Mouse (Mus musculus) midbrain, embryonic 13.5 days (tissue): ENCODE measurements at regions not wholly inside any gene's neighbourhood (a gene's known extent, or its start where the extent isn't known, plus 50 kb on each side); places are given as distances from the start of the nearest gene placed in this dataset.

Source experiments
- ATAC-seq: fragments of 200-750 bp; cut with Nextera tagmentation; 2 replicates; pipeline ENCODE4 v1.8.0; 2017; ENCODE audit warnings: mild to moderate bottlenecking, moderate TSS enrichment, moderate library complexity
- H3K27ac ChIP-seq: fragments of 300-500 bp; sonication (generic); 2 replicates; pipeline ENCODE4 v1.5.1; 2015; ENCODE audit warnings: inconsistent platforms, mild to moderate bottlenecking, moderate library complexity
- H3K27me3 ChIP-seq: fragments of 300-500 bp; sonication (generic); 2 replicates; pipeline ENCODE4 v1.6.1; 2015; ENCODE audit warnings: mild to moderate bottlenecking, inconsistent platforms
- H3K36me3 ChIP-seq: fragments of 300-500 bp; sonication (generic); 2 replicates; pipeline ENCODE4 v1.6.1; 2015; ENCODE audit warnings: mild to moderate bottlenecking, inconsistent platforms
- H3K4me1 ChIP-seq: fragments of 300-500 bp; sonication (generic); replicated peaks from 2 replicates; pipeline ENCODE4 v1.6.1; 2015; ENCODE audit warnings: inconsistent platforms
- H3K4me2 ChIP-seq: fragments of 300-500 bp; sonication (generic); replicated peaks from 2 replicates; pipeline ENCODE4 v1.6.1; 2015; ENCODE audit warnings: moderate library complexity, mild to moderate bottlenecking, inconsistent platforms
- H3K4me3 ChIP-seq: fragments of 300-500 bp; sonication (generic); replicated peaks from 2 replicates; pipeline ENCODE4 v1.5.1; 2015; ENCODE audit warnings: mild to moderate bottlenecking, inconsistent platforms
- H3K9ac ChIP-seq: fragments of 300-500 bp; sonication (generic); replicated peaks from 2 replicates; pipeline ENCODE4 v1.6.1; 2015; ENCODE audit warnings: mild to moderate bottlenecking, inconsistent platforms
- H3K9me3 ChIP-seq: fragments of 300-500 bp; sonication (generic); 2 replicates; pipeline ENCODE4 v1.6.1; 2016; ENCODE audit warnings: mild to moderate bottlenecking, inconsistent platforms
- WGBS: fragments of 180-500 bp; shearing (Covaris S2); methylation state at CpG from one replicate; pipeline ENCODE4 v1.1.7; 2015; 5-methylcytosine and 5-hydroxymethylcytosine counted together

DNA sequence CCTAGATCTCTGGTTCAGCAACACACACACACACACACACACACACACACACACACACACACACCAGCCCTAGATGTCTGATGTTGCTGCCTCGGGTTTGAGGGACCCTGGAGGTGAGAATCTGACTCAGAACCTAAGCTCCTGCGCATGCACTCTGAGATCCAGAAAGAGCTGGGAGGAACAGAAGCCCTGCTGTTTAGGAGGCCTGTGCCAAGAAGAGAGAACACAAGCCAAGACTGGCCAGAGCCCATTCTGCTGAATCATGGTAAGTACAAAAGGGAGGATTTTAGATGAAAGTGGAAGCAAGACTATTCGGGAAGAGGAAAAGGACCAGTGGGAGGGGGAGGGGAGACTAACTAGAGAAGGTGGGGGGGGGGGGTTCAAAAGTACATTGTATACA is 132.2 kb upstream of the Dynlrb2 start:
- no peaks in the 10 kb centered on the region for H3K36me3 ChIP-seq
- 52% methylated on average over 3 of the region's 3 CpGs for WGBS

DNA sequence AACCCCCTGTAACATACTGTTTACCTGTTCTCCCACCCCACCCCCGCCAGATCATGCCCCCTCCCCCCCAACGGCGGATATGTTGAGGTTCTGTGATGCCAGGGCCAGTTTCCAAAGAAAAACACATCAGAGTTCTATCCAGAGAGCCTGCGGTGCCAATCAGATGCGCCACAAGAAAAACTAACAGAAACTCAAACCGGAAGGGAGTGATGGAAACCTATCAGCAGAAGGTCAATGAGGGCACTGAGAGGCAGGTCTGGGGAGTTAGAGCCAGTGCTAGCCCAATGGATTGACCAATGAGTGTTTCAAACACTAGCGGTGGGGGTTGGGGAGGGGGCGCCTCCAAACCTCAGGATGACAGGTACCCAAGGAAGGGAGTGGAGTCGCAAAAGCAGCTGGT is 132.7 kb upstream of the Dynlrb2 start:
- Histone ChIP-seq H3K27me3 (no peaks in the 10 kb centered on the region; the same call in 1 of the 2 replicates), H3K4me1 (0 out of 2 replicates have a peak, but pooled peaks cover 7% of the 10 kb centered on the region), H3K9me3 (no peaks in the 10 kb centered on the region), H3K36me3 (no peaks in the 10 kb centered on the region), H3K4me2 (no peak overlapping the region), H3K4me3 (no peak overlapping the region), H3K27ac (no peak overlapping the region), H3K9ac (no peak overlapping the region)
- ATAC-seq, result no peak
- WGBS, result 86% methylated on average over 9 of the region's 9 CpGs

More for the DNA sequence above, 132.2 kb upstream of the Dynlrb2 start:
- Histone ChIP-seq H3K9me3 (no peaks in the 10 kb centered on the region), H3K9ac (no peak overlapping the region), H3K4me3 (no peak overlapping the region), H3K4me2 (no peak overlapping the region), H3K27me3 (no peaks in the 10 kb centered on the region; the same call in 1 of the 2 replicates), H3K27ac (no peak overlapping the region), H3K4me1 (0 out of 2 replicates have a peak, but pooled peaks cover 7% of the 10 kb centered on the region)
- no peak for ATAC-seq

DNA sequence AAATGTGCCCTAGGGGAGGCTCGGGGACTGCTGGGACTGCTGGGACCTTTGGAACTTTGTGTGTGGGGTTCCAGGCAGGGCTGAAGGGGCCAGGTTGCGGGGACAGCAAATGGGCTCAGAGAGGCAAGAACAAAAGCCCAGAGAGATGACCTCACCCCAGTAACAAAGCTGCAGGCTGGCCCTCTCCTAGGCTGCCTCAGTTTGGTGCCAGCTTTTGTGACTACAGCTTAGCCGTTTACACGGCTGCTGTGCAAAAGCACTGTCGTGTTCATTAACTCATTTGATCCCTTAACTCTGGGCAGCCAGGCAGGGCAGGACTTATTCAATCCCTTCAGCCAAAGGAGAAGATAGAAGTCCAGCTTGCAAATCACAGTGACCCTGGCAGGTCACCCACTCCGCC is 137.3 kb upstream of the Dynlrb2 start:
- Histone ChIP-seq H3K4me3 (no peak overlapping the region), H3K9me3 (no peaks in the 10 kb centered on the region), H3K27ac (no peak overlapping the region), H3K4me2 (no peak overlapping the region), H3K4me1 (0 out of 2 replicates have a peak, but pooled peaks cover 7% of the 10 kb centered on the region), H3K9ac (no peak overlapping the region), H3K27me3 (no peaks in the 10 kb centered on the region; the same call in 1 of the 2 replicates), H3K36me3 (no peaks in the 10 kb centered on the region)
- WGBS, result 12% methylated on average over 6 of the region's 6 CpGs
- peak; percentile 63; the same call in 1 of the 2 replicates for ATAC-seq

DNA sequence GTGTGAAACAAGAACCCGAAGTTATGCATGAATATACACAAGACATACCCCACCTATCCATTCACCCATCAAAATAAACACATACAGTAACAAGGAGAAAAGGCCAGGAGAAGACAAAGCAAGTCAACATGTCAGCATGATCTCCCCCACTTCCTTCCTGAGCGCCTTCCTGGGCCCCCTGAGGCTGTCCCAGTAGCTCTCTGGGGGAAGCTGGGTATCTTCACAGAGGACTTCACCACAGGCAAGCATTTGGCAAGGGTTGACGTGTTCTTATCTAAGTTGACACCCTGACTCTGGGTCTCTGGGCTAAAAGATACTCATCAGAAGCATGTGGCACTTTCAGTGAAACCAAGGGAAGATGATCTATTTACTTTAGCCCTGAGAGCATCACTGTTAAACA is 138.1 kb upstream of the Dynlrb2 start:
- H3K4me2 ChIP-seq, result no peak overlapping the region
- H3K36me3 ChIP-seq, result no peaks in the 10 kb centered on the region
- no peak overlapping the region for H3K27ac ChIP-seq
- no peaks in the 10 kb centered on the region; the same call in 1 of the 2 replicates for H3K27me3 ChIP-seq
- no peak overlapping the region for H3K4me3 ChIP-seq
- WGBS, result 75% methylated on average over 3 of the region's 3 CpGs
- no peak for ATAC-seq
- no peaks in the 10 kb centered on the region for H3K9me3 ChIP-seq
- H3K9ac ChIP-seq, result no peak overlapping the region
- H3K4me1 ChIP-seq, result 0 out of 2 replicates have a peak, but pooled peaks cover 7% of the 10 kb centered on the region

DNA sequence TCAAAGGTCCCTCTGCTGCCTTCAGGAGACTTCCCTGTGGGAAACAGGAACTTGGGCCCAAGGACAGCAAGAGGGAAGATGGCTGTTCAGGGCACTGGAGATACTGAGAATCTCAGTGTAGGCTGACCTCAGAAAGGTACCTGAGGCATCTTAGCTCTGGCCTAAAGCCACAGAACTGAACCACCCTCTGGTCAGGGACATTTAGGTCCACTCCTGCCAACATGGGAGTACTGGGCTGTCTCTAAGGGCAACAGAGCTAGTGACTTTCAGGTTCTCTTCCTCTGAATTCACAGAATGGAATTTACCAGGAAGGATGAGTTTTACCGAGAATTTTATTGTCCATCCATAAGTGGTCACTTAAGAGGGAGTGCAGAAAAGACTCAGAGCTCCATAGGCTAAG is 140.0 kb upstream of the Dynlrb2 start:
- Histone ChIP-seq H3K9me3 (no peaks in the 10 kb centered on the region), H3K9ac (no peak overlapping the region), H3K36me3 (no peaks in the 10 kb centered on the region)

DNA sequence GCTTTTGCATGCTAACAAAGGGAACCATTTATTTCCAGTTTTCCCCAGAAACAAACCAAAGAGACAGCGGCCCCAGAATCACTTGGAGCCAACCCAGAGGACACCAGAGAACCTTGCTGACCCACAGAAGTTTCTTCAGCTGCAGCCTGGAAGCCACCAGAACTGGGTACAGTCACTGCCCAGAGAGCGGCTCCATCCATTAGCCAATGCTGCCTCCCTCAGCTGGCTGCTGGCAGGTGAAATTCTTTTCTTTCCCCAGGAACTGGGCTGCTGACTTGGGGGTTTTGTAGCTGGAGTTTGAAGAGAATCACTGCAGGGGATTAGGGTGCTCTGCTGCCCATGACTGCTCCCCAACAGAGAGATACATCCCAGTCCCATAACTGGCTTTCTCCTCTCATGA is 140.6 kb upstream of the Dynlrb2 start:
- H3K27ac ChIP-seq, result no peak overlapping the region
- no peak overlapping the region for H3K4me2 ChIP-seq
- no peak overlapping the region for H3K4me3 ChIP-seq
- H3K9ac ChIP-seq, result no peak overlapping the region
- no peak for ATAC-seq
- 0 out of 2 replicates have a peak, but pooled peaks cover 3% of the 10 kb centered on the region for H3K4me1 ChIP-seq
- no peaks in the 10 kb centered on the region for H3K27me3 ChIP-seq
- no peaks in the 10 kb centered on the region for H3K36me3 ChIP-seq
- no peaks in the 10 kb centered on the region for H3K9me3 ChIP-seq
- whole genome bisulfite sequencing, result 76% methylated on average over 2 of the region's 2 CpGs

More for the DNA sequence above, 140.0 kb upstream of the Dynlrb2 start:
- Histone ChIP-seq H3K27me3 (no peaks in the 10 kb centered on the region), H3K27ac (no peak overlapping the region), H3K4me3 (no peak overlapping the region), H3K4me1 (0 out of 2 replicates have a peak, but pooled peaks cover 3% of the 10 kb centered on the region), H3K4me2 (no peak overlapping the region)
- no peak for ATAC-seq
- 78% methylated on average over 1 of the region's 1 CpGs for whole genome bisulfite sequencing

DNA sequence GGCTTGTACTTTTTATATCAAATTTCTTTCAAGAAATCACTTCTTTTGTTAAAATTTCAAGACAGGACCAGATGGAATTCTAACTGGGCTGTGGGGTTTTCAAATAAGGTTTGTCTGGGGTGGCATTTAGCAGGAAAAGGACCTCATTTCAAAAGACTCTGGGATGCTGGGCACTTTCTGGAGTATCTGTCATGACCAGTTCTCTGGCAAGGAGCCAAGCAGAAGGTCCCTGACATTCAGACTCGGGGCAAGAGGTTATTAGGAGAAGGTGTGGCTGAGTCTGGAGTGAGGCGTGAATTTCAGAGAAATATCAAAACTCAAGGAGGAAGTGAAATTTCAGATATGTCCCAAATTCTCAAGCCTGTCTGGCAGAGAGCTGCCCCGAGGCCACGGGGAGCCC is 142.4 kb upstream of the Dynlrb2 start:
- 76% methylated on average over 4 of the region's 4 CpGs for WGBS
- H3K27ac ChIP-seq, result no peak overlapping the region
- no peaks in the 10 kb centered on the region for H3K4me1 ChIP-seq
- no peaks in the 10 kb centered on the region for H3K9me3 ChIP-seq
- H3K36me3 ChIP-seq, result no peaks in the 10 kb centered on the region
- H3K27me3 ChIP-seq, result no peaks in the 10 kb centered on the region
- ATAC-seq, result no peak
- no peak overlapping the region for H3K4me2 ChIP-seq
- H3K9ac ChIP-seq, result no peak overlapping the region
- H3K4me3 ChIP-seq, result no peak overlapping the region

DNA sequence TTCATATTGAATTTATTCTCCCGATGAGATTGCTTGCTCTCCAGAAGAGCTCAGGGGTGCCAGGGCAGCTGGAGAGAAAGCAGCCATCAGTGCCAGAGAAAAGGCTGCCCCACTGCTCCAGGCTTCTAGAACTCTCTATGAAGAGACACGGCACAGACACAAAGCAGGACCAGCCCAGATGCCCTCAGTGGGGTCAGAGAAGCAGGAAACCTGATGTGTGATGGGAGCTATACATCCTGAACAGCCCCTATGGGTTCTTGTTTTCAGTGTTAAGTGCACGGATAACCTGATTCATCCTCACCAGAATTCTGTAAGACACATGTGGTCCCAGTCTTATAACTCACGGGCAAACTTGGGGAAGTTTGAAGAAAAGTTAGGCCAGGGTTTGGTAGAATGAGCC is 145.0 kb upstream of the Dynlrb2 start:
- Histone ChIP-seq H3K4me2 (no peak overlapping the region), H3K36me3 (no peaks in the 10 kb centered on the region), H3K4me3 (no peak overlapping the region), H3K27ac (no peak overlapping the region), H3K9me3 (no peaks in the 10 kb centered on the region), H3K4me1 (no peaks in the 10 kb centered on the region), H3K27me3 (no peaks in the 10 kb centered on the region), H3K9ac (no peak overlapping the region)
- WGBS, result 93% methylated on average over 4 of the region's 4 CpGs
- ATAC-seq, result no peak

DNA sequence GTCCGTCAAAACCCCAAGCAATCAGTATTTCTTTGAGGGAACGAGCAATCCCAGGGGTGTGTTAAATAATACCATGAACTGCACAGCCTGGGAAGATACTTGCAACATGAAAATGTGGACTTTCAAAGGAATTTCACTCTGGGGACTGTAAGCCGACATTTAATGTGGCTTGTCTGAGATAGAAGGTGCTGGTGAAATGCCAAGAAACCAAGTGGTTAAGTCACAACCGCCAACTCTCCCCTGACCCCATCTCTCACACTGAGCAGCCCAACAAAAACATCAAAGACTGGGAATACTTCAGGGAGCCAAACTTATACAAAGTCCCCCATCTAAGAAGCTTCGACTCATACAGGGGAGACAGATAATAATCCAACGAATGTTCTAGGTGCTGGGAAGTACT is 150.0 kb upstream of the Dynlrb2 start:
- Histone ChIP-seq H3K9ac (no peak overlapping the region), H3K27me3 (no peaks in the 10 kb centered on the region), H3K4me3 (no peak overlapping the region), H3K4me1 (no peaks in the 10 kb centered on the region), H3K27ac (no peak overlapping the region), H3K4me2 (no peak overlapping the region), H3K9me3 (no peaks in the 10 kb centered on the region), H3K36me3 (no peaks in the 10 kb centered on the region)
- WGBS, result 80% methylated on average over 6 of the region's 6 CpGs
- ATAC-seq, result no peak

DNA sequence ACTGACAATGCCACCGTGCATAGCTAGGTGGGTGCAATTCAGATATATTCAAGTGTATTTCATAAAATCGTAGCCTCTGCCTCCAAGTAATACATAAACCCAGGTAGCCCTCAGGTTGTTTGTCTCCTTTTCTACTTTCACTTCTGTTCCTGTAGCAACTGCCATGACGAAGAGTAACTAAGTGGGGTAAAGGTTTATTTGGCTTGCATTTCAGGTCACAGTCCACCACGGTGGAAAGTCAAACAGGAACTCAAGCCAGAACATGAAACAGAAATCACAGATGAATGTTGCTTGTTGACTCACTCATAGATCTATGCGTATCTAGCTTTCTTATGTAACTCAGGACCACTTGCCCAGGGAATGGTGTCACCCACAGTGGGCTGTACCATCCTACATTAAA is 150.9 kb upstream of the Dynlrb2 start:
- no peaks in the 10 kb centered on the region for H3K36me3 ChIP-seq
- 96% methylated on average over 5 of the region's 5 CpGs for WGBS
- no peak for ATAC-seq

DNA sequence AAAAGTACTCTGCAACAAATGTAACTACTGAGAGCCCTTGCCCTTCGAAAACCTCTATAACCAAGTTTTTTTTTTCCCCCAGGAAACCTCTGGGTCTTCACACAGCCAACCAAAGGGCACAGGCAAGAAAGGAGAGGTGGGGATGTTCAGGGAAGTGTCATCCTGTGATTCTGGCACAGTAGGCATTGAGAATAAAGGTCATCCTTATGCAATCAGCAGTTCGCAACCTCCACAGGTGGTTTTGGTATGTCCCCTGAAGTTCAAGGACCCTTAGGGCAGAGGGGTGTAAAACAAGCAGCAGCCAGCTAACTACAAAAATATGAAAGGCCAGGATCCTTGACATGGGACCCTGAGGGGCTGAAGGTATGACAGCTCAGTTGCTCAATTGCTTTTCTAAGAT is 152.1 kb upstream of the Dynlrb2 start:
- no peak overlapping the region for H3K4me3 ChIP-seq
- no peaks in the 10 kb centered on the region for H3K9me3 ChIP-seq
- no peak overlapping the region for H3K27ac ChIP-seq
- WGBS, result 97% methylated on average over 2 of the region's 2 CpGs
- H3K4me1 ChIP-seq, result no peaks in the 10 kb centered on the region
- no peaks in the 10 kb centered on the region for H3K36me3 ChIP-seq
- no peak for ATAC-seq
- H3K9ac ChIP-seq, result no peak overlapping the region
- H3K27me3 ChIP-seq, result no peaks in the 10 kb centered on the region
- H3K4me2 ChIP-seq, result no peak overlapping the region

More for the DNA sequence above, 150.9 kb upstream of the Dynlrb2 start:
- H3K27me3 ChIP-seq, result no peaks in the 10 kb centered on the region
- no peak overlapping the region for H3K4me2 ChIP-seq
- H3K9me3 ChIP-seq, result no peaks in the 10 kb centered on the region
- no peak overlapping the region for H3K4me3 ChIP-seq
- no peak overlapping the region for H3K27ac ChIP-seq
- H3K4me1 ChIP-seq, result no peaks in the 10 kb centered on the region
- no peak overlapping the region for H3K9ac ChIP-seq

DNA sequence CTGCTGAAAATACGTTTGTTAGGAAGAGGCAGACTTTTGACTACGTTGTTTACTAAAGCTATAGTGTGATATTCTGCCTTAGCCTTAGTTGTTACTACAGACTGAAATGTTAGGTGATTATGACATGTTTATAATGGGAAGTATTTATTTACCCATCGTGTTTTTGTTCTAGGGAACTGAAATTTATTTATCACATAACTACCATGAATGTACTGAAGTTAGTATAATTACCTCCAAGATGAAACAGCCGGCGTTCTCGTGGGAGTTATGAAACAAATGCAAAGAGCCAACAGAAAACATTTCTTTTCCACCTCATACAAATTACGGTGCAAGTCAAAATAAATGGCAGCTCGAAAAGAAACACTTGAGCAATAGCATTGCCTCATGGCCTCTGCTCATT is 155.8 kb upstream of the Dynlrb2 start:
- 85% methylated on average over 8 of the region's 8 CpGs for WGBS
- ATAC-seq, result no peak
- no peaks in the 10 kb centered on the region for H3K36me3 ChIP-seq
- H3K27ac ChIP-seq, result no peak overlapping the region
- no peak overlapping the region for H3K9ac ChIP-seq
- no peaks in the 10 kb centered on the region for H3K4me1 ChIP-seq
- no peak overlapping the region for H3K4me2 ChIP-seq
- H3K9me3 ChIP-seq, result no peaks in the 10 kb centered on the region
- H3K4me3 ChIP-seq, result no peak overlapping the region
- no peaks in the 10 kb centered on the region for H3K27me3 ChIP-seq

DNA sequence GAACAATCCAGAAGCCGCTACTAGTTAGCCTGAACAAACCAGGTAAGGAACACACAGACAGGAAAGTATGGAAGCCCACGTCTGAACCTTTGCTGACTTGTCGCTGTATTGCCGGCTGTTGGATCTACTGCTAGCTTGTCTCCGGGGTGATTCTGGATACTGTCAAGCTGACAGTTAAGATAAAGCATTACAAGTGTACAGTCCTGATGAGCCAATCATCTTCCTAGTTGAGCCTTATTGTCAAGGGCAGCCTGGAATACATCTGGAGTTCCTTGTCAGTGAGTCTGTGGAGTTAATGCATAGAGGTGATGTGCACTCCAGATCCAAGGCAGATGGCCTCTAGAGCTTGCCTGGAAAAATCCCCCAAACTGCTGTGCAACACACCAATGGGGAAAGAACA is 157.8 kb upstream of the Dynlrb2 start:
- ATAC-seq, result no peak
- Histone ChIP-seq H3K4me3 (no peak overlapping the region), H3K4me1 (no peaks in the 10 kb centered on the region), H3K9ac (no peak overlapping the region), H3K36me3 (no peaks in the 10 kb centered on the region), H3K4me2 (no peak overlapping the region), H3K9me3 (no peaks in the 10 kb centered on the region), H3K27me3 (no peaks in the 10 kb centered on the region), H3K27ac (no peak overlapping the region)
- WGBS, result 93% methylated on average over 5 of the region's 5 CpGs
